Mouse (Mus musculus): ENCODE measurements at regions not wholly inside any gene's neighbourhood (a gene's known extent, or its start where the extent isn't known, plus 50 kb on each side); places are given as distances from the start of the nearest gene placed in this dataset.

- 39% methylated on average over 13 of the region's 13 CpGs for WGBS
- H3K36me3 ChIP-seq: no peaks in the 10 kb centered on the region
- H3K9ac ChIP-seq (replicated peaks): no peak overlapping the region
- H3K4me2 ChIP-seq (replicated peaks): no peak overlapping the region
- ATAC-seq: peak; percentile 84
- no peaks in the 10 kb centered on the region for H3K9me3 ChIP-seq
- H3K27ac ChIP-seq: no peak overlapping the region
- H3K4me1 ChIP-seq (replicated peaks): 0 out of 2 replicates have a peak, but pooled peaks cover 7% of the 10 kb centered on the region
- no peaks in the 10 kb centered on the region for H3K27me3 ChIP-seq
- no peak overlapping the region for H3K4me3 ChIP-seq (replicated peaks)
Observed at GRCm38 (mm10) chr1:41001154-41001949, 196.0 kb downstream of the Tmem182 start.

DNA sequence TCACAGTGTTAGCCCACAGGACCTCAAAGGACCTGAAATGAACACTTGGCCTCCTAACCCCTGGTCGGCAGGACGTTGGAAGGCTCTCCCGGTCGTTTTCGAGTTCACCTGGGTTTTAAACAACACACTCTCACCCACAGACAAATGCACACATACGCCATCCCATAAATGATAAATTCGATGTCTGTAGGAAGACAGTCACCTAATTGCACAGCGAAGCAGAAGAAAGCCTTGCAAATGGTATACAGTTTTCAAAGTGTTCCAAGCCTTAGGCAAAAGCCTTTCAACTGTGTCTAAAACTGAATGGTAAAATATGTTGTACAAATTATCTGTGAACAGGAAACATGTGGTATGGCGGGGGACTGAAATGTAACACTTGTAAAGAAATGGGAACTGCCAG is 196.6 kb downstream of the Tmem182 start:
- no peaks in the 10 kb centered on the region for H3K36me3 ChIP-seq
- no peaks in the 10 kb centered on the region for H3K27me3 ChIP-seq
- no peaks in the 10 kb centered on the region for H3K9me3 ChIP-seq
- H3K27ac ChIP-seq: no peak overlapping the region
- no peak overlapping the region for H3K9ac ChIP-seq (replicated peaks)
- 0 out of 2 replicates have a peak, but pooled peaks cover 7% of the 10 kb centered on the region for H3K4me1 ChIP-seq (replicated peaks)
- 63% methylated on average over 9 of the region's 9 CpGs for WGBS
- H3K4me3 ChIP-seq (replicated peaks): no peak overlapping the region
- H3K4me2 ChIP-seq (replicated peaks): no peak overlapping the region
- 0 out of 2 replicates have a peak, but pooled peaks have one; percentile 30 for ATAC-seq

DNA sequence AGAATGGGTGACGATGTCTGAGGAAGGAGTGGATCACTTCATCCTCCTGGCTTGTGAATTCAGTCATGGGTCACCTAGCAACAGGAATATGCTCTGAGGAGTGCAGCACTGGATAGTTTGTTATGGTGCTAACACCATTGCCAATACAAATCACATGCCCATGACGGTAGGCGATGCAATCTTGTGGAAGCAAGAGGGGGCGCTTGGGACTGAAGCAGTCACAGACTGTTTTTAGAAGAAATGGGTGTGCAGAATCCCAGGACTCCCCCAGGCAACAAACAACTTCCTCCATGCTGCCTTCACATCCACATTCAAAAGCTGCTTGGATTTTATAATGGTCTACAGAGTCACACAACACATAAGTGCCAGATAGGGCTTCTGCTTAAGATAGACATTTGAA is 221.5 kb downstream of the Tmem182 start:
- no peak overlapping the region for H3K4me2 ChIP-seq (replicated peaks)
- H3K4me3 ChIP-seq (replicated peaks): no peak overlapping the region
- peaks cover 12% of the 10 kb centered on the region for H3K4me1 ChIP-seq (replicated peaks)
- no peaks in the 10 kb centered on the region for H3K36me3 ChIP-seq
- no peak for ATAC-seq
- 77% methylated on average over 4 of the region's 4 CpGs for WGBS
- no peak overlapping the region for H3K27ac ChIP-seq
- no peaks in the 10 kb centered on the region for H3K9me3 ChIP-seq
- no peak overlapping the region for H3K9ac ChIP-seq (replicated peaks)
- H3K27me3 ChIP-seq: no peaks in the 10 kb centered on the region

DNA sequence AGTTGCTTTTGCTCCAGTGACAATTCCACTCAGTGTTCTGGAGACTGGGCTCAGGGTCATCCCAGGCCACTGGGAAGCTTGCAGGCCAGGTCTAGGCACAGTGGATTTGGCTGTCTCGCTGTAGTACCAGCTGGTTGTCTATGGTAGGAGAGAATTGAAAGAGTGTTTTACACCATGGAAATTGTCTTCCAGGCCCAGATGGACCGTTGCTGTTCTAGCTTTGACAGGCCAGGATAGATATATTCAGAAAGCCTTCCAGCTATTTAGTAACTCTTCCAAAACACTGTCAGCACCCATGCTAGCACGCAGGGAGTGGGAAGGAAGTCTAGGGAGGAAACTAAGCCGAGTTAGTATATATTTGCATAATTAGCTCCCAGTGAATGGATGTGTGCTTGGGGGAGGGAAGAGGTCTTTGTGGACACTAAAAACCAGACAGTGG is 222.2 kb downstream of the Tmem182 start:
- 26% methylated on average over 4 of the region's 4 CpGs for WGBS

GRCm38 (mm10) chr1:41028021-41028420 is 222.6 kb downstream of the Tmem182 start:
- H3K4me3 ChIP-seq (replicated peaks): no peak overlapping the region
- H3K27me3 ChIP-seq: no peaks in the 10 kb centered on the region
- no peak for ATAC-seq
- no peaks in the 10 kb centered on the region for H3K36me3 ChIP-seq
- H3K4me2 ChIP-seq (replicated peaks): no peak overlapping the region
- no peaks in the 10 kb centered on the region for H3K9me3 ChIP-seq
- H3K27ac ChIP-seq: no peak overlapping the region
- peaks cover 12% of the 10 kb centered on the region for H3K4me1 ChIP-seq (replicated peaks)
- H3K9ac ChIP-seq (replicated peaks): no peak overlapping the region
- 80% methylated on average over 2 of the region's 2 CpGs for WGBS

More for the DNA sequence above, 222.2 kb downstream of the Tmem182 start:
- H3K4me3 ChIP-seq (replicated peaks): no peak overlapping the region
- H3K4me1 ChIP-seq (replicated peaks): peaks cover 12% of the 10 kb centered on the region
- no peak overlapping the region for H3K27ac ChIP-seq
- no peak overlapping the region for H3K4me2 ChIP-seq (replicated peaks)
- no peaks in the 10 kb centered on the region for H3K36me3 ChIP-seq
- ATAC-seq: peak; percentile 63
- H3K9me3 ChIP-seq: no peaks in the 10 kb centered on the region
- H3K27me3 ChIP-seq: no peaks in the 10 kb centered on the region
- H3K9ac ChIP-seq (replicated peaks): no peak overlapping the region

GRCm38 (mm10) chr1:41035085-41035880 is 229.9 kb downstream of the Tmem182 start:
- H3K27me3 ChIP-seq: no peaks in the 10 kb centered on the region
- H3K9ac ChIP-seq (replicated peaks): no peak overlapping the region
- no peak overlapping the region for H3K4me2 ChIP-seq (replicated peaks)
- no peak overlapping the region for H3K4me3 ChIP-seq (replicated peaks)
- no peak overlapping the region for H3K27ac ChIP-seq
- H3K36me3 ChIP-seq: no peaks in the 10 kb centered on the region
- 78% methylated on average over 22 of the region's 22 CpGs for WGBS
- H3K4me1 ChIP-seq (replicated peaks): no peaks in the 10 kb centered on the region
- no peaks in the 10 kb centered on the region for H3K9me3 ChIP-seq
- no peak for ATAC-seq

DNA sequence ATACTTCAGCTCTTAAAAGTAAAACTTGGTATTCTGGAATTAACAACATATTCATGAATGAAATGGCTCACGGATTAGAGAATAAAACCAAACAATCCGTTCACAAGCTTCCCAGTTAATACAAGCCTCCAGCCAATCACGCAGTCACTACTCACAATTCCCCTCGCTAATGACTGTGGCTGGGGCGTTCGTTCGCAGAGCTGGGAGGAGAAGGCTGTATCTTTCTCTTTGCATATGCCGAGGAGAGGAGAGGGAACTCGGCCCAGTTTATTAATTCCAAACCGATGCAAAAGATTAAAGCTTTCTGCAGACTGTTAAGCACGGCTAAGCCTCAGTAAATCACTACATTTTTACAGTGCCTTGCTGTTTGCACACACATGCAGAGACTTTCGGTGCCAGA is 231.5 kb downstream of the Tmem182 start:
- no peak for ATAC-seq
- Histone ChIP-seq H3K4me2 (replicated peaks) (peak overlapping the region; percentile 14; the same call in 1 of the 2 replicates), H3K9me3 (no peaks in the 10 kb centered on the region), H3K4me3 (replicated peaks) (no peak overlapping the region), H3K27me3 (no peaks in the 10 kb centered on the region), H3K9ac (replicated peaks) (no peak overlapping the region), H3K27ac (no peak overlapping the region), H3K4me1 (replicated peaks) (no peaks in the 10 kb centered on the region), H3K36me3 (no peaks in the 10 kb centered on the region)
- WGBS: 49% methylated on average over 12 of the region's 12 CpGs

- Histone ChIP-seq H3K4me3 (replicated peaks) (no peak overlapping the region), H3K4me2 (replicated peaks) (no peak overlapping the region), H3K9me3 (no peaks in the 10 kb centered on the region), H3K9ac (replicated peaks) (no peak overlapping the region), H3K27me3 (no peaks in the 10 kb centered on the region), H3K36me3 (no peaks in the 10 kb centered on the region), H3K4me1 (replicated peaks) (peaks cover 7% of the 10 kb centered on the region), H3K27ac (no peak overlapping the region)
- 88% methylated on average over 5 of the region's 5 CpGs for WGBS
- no peak for ATAC-seq
Observed at GRCm38 (mm10) chr1:41054426-41054955, 249.1 kb downstream of the Tmem182 start.

DNA sequence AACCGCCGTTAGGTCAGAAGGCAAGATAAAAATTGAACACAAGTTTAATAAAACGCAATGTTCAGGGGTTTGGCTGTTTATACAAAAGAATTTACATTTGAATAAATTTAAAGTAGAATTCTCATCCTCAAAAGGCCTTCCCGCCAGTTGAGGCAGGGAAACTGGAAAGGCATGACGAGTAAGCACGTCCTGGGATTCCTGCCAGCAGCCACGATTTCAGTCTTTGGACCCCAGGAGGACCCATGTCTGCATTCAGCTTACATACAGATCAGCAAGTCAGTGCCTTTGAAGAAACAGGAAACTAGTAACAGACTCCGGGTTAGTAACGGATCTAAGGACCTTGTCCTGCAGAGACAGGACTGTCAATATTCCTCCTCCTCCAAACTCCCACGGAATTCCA is 250.4 kb downstream of the Tmem182 start:
- no peak for ATAC-seq
- H3K9me3 ChIP-seq: no peaks in the 10 kb centered on the region

GRCm38 (mm10) chr1:41065130-41065529 is 259.7 kb downstream of the Tmem182 start:
- no peak for ATAC-seq
- no peaks in the 10 kb centered on the region for H3K36me3 ChIP-seq
- no peak overlapping the region for H3K4me2 ChIP-seq (replicated peaks)
- H3K4me3 ChIP-seq (replicated peaks): no peak overlapping the region
- no peak overlapping the region for H3K9ac ChIP-seq (replicated peaks)
- WGBS: 71% methylated on average over 10 of the region's 10 CpGs
- no peaks in the 10 kb centered on the region for H3K9me3 ChIP-seq
- no peaks in the 10 kb centered on the region for H3K4me1 ChIP-seq (replicated peaks)
- H3K27ac ChIP-seq: no peak overlapping the region
- H3K27me3 ChIP-seq: no peaks in the 10 kb centered on the region

More for the DNA sequence above, 250.4 kb downstream of the Tmem182 start:
- Histone ChIP-seq H3K4me1 (replicated peaks) (peaks cover 7% of the 10 kb centered on the region), H3K4me2 (replicated peaks) (no peak overlapping the region), H3K27me3 (no peaks in the 10 kb centered on the region), H3K4me3 (replicated peaks) (no peak overlapping the region), H3K36me3 (no peaks in the 10 kb centered on the region), H3K9ac (replicated peaks) (no peak overlapping the region), H3K27ac (no peak overlapping the region)
- 73% methylated on average over 10 of the region's 10 CpGs for WGBS

DNA sequence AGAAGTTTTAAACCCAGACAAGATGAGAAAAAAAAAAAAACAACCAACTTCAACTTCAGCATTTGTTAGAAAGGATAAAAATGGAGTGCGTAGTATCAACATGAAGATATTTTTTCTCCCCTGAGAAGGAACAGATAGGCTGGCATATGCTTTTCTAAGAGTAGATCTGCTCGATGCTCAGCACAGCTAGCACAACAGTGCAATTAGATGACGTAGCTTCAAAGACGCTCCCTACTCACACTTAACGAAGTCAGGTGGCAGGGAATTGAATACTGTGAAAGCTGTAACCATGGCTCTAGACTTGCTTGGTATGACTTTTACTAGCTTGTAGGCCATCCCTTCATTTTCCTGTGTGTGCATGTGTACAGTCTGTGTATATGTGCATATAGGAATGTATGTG is 299.5 kb downstream of the Tmem182 start:
- H3K9ac ChIP-seq (replicated peaks): no peak overlapping the region
- H3K4me3 ChIP-seq (replicated peaks): no peak overlapping the region
- peaks cover 5% of the 10 kb centered on the region; the same call in 1 of the 2 replicates for H3K9me3 ChIP-seq
- no peak overlapping the region for H3K4me2 ChIP-seq (replicated peaks)
- ATAC-seq: no peak
- no peaks in the 10 kb centered on the region for H3K36me3 ChIP-seq
- 94% methylated on average over 5 of the region's 5 CpGs for WGBS
- H3K27me3 ChIP-seq: no peaks in the 10 kb centered on the region
- H3K27ac ChIP-seq: no peak overlapping the region
- no peaks in the 10 kb centered on the region for H3K4me1 ChIP-seq (replicated peaks)

DNA sequence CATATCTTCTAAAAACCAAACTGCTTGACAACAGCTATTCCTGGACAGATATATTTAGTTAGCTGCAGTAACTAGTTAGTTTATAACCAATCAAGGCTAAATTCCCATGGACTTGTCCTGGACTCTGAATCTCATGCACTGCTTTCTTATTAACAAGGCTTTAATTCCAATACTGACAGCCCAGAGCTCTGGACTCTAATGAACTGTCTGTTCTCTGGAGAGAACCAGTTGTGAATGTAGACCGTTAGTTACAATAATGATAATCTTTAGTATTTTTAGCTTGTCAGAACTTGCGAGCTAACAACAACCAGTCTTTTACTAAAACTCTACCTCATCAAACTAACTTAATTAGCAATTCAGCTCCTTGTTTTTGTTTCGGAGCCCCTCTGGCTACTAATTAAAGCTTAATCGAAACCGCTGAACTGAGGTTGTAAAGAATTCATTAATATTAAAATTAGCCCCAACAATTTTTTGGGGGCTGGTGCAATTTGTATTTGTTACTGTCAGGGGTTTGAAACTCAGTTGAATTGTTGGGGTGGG is 316.3 kb downstream of the Tmem182 start:
- ATAC-seq: no peak
- WGBS: 48% methylated on average over 5 of the region's 5 CpGs

More for the DNA sequence above, 316.3 kb downstream of the Tmem182 start:
- H3K36me3 ChIP-seq: no peaks in the 10 kb centered on the region
- H3K4me3 ChIP-seq (replicated peaks): no peak overlapping the region
- no peak overlapping the region for H3K27ac ChIP-seq
- H3K9ac ChIP-seq (replicated peaks): no peak overlapping the region
- H3K4me2 ChIP-seq (replicated peaks): no peak overlapping the region
- H3K4me1 ChIP-seq (replicated peaks): 0 out of 2 replicates have a peak, but pooled peaks cover 5% of the 10 kb centered on the region
- no peaks in the 10 kb centered on the region for H3K9me3 ChIP-seq
- no peaks in the 10 kb centered on the region for H3K27me3 ChIP-seq
